Mouse (Mus musculus) CD8-positive naive resting alpha-beta T cell, adult 2 months (primary cell): ENCODE results near the gene Pah.

ENCODE experiments used
- DNase-seq, 2 experiments: peaks; one replicate each; pipeline ENCODE4 v3.0.0; 2022; ENCODE audit warnings: low read depth in 2 of 2, low spot score in 2 of 2

Pah gene

GRCm38 (mm10) chr10:87502283-87502682 is 19.3 kb upstream of the Pah start:
- no peak for DNase-seq

GRCm38 (mm10) chr10:87503946-87504345 is 17.6 kb upstream of the Pah start:
- DNase-seq = no peak

- no peak for DNase-seq
These were observed 13.0 kb upstream of the Pah start for GRCm38 (mm10) chr10:87508581-87508980.

- DNase-seq = no peak
These were observed 8.5 kb upstream of the Pah start for GRCm38 (mm10) chr10:87513052-87513451.

GRCm38 (mm10) chr10:87518585-87518984 is 3.0 kb upstream of the Pah start:
- no peak for DNase-seq

GRCm38 (mm10) chr10:87520401-87521116 is 1.0 kb upstream of the Pah start:
- no peak for DNase-seq

- no peak for DNase-seq
These were observed 12.6 kb downstream of the Pah start for GRCm38 (mm10) chr10:87534172-87534571.

- DNase-seq = no peak
These were observed 24.2 kb downstream of the Pah start for GRCm38 (mm10) chr10:87545759-87546158.

- no peak for DNase-seq
These were observed 25.0 kb downstream of the Pah start for GRCm38 (mm10) chr10:87546299-87547234.

- peak; percentile 1 to 4 for DNase-seq
These were observed 31.1 kb downstream of the Pah start for GRCm38 (mm10) chr10:87552726-87553125.

- no peak for DNase-seq
These were observed 34.8 kb downstream of the Pah start for GRCm38 (mm10) chr10:87556441-87556840.

GRCm38 (mm10) chr10:87563818-87564217 is 42.2 kb downstream of the Pah start:
- DNase-seq = no peak

GRCm38 (mm10) chr10:87565712-87566111 is 44.1 kb downstream of the Pah start:
- DNase-seq = no peak

GRCm38 (mm10) chr10:87572500-87572899 is 50.9 kb downstream of the Pah start:
- DNase-seq = no peak

GRCm38 (mm10) chr10:87586696-87587095 is 65.1 kb downstream of the Pah start:
- no peak for DNase-seq

- no peak for DNase-seq
These were observed 72.3 kb downstream of the Pah start for GRCm38 (mm10) chr10:87593916-87594315.

- no peak for DNase-seq
These were observed 74.9 kb downstream of the Pah start for GRCm38 (mm10) chr10:87596361-87597074.

GRCm38 (mm10) chr10:87597075-87597677 is 75.6 kb downstream of the Pah start:
- no peak for DNase-seq

GRCm38 (mm10) chr10:87602151-87602550 is 80.6 kb downstream of the Pah start:
- DNase-seq = no peak

GRCm38 (mm10) chr10:87625196-87625595 is 103.6 kb downstream of the Pah start:
- DNase-seq = no peak
